Mouse (Mus musculus): ENCODE results near the gene Slc7a3. TPM values are rescaled to one million over a fixed set of nuclear protein-coding genes. Genes with fewer than 3 reads are reported as not detected.
"Not testable (repeated sequence)": the region's sequence is repeated elsewhere in the genome, so short reads cannot be mapped to it uniquely, and the experiment has no call there.

The Slc7a3 gene
- total and polyA plus RNA-seq, 2 experiments from 2014 or later, result 30.8 to 31.8 TPM

GRCm38 (mm10) chrX:101120546-101120945 is 34.7 kb upstream of the Slc7a3 start:
- no peak for ATAC-seq (ENCODE audit: low FRiP score)
- H3K36me3 ChIP-seq (ENCODE audit: insufficient read depth, low read length), result no peaks in the 10 kb centered on the region
- no peaks in the 10 kb centered on the region for H3K4me1 ChIP-seq (ENCODE audit: insufficient read depth, low read length)
- H3K4me3 ChIP-seq (ENCODE audit: low read depth, low read length), result no peak overlapping the region
- peak; percentile 28 for DNase-seq (ENCODE audit: low spot score)
- no peaks in the 10 kb centered on the region for H3K9me3 ChIP-seq (ENCODE audit: low read length)
- H3K4me2 ChIP-seq (ENCODE audit: low read depth, low read length, poor library complexity, severe bottlenecking), result no peak overlapping the region
- peak; percentile 72 for TF ChIP-seq CTCF (IDR thresholded peaks at IDR 0.05)
- no peak overlapping the region for H3K9ac ChIP-seq (replicated peaks; ENCODE audit: low read length, poor library complexity, severe bottlenecking)
- 46% methylated on average over 1 of the region's 1 CpGs for WGBS
- no peaks in the 10 kb centered on the region for H3K27me3 ChIP-seq (ENCODE audit: insufficient read depth, low read length)
- H3K27ac ChIP-seq (ENCODE audit: low read depth, low read length), result no peak overlapping the region

DNA sequence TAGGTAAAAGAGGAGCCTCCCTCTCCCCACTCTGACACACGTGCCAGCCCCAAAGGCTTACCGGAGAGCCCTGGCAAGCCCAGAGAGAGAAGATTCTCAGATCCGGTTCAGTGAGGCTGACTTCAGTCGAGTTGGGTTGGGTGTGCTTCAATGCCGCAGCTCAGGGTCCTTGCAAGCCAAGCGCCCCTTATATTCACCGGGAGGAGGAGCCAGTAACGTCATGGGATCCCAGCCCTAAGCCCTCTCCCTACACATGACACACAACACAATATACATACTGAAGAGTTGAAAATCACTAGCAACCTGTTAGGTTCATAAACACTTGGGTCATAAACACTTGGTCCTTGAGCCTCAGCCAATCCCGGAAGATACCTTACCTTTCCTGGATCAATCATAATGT is 609 bp downstream of the Slc7a3 start:
- not testable (repeated sequence) for H3K27me3 ChIP-seq (ENCODE audit: insufficient read depth, low read length); H3K9ac ChIP-seq (replicated peaks; ENCODE audit: low read length, poor library complexity, severe bottlenecking); DNase-seq (ENCODE audit: low spot score); H3K27ac ChIP-seq (ENCODE audit: low read depth, low read length); H3K4me1 ChIP-seq (ENCODE audit: insufficient read depth, low read length); H3K36me3 ChIP-seq (ENCODE audit: insufficient read depth, low read length); H3K9me3 ChIP-seq (ENCODE audit: low read length); ATAC-seq (ENCODE audit: low FRiP score)
- Histone ChIP-seq H3K4me3 (ENCODE audit: low read depth, low read length) (peak overlapping the region; percentile 34), H3K4me2 (ENCODE audit: low read depth, low read length, poor library complexity, severe bottlenecking) (peak overlapping the region; percentile 55)
- WGBS, result 25% methylated on average over 6 of the region's 9 CpGs

- H3K27ac ChIP-seq (ENCODE audit: low read depth, low read length), result no peak overlapping the region
- H3K9me3 ChIP-seq (ENCODE audit: low read length), result no peaks in the 10 kb centered on the region
- peak overlapping the region; percentile 55; the same call in 1 of the 2 replicates for H3K4me2 ChIP-seq (ENCODE audit: low read depth, low read length, poor library complexity, severe bottlenecking)
- no peak for TF ChIP-seq CTCF (IDR thresholded peaks at IDR 0.05)
- no peaks in the 10 kb centered on the region for H3K4me1 ChIP-seq (ENCODE audit: insufficient read depth, low read length)
- no peaks in the 10 kb centered on the region for H3K27me3 ChIP-seq (ENCODE audit: insufficient read depth, low read length)
- ATAC-seq (ENCODE audit: low FRiP score) (no peak), DNase-seq (ENCODE audit: low spot score) (no peak)
- H3K9ac ChIP-seq (replicated peaks; ENCODE audit: low read length, poor library complexity, severe bottlenecking), result no peak overlapping the region
- no peak overlapping the region for H3K4me3 ChIP-seq (ENCODE audit: low read depth, low read length)
- 74% methylated on average over 2 of the region's 2 CpGs for WGBS
- H3K36me3 ChIP-seq (ENCODE audit: insufficient read depth, low read length), result no peaks in the 10 kb centered on the region
These were observed 1.6 kb downstream of the Slc7a3 start for GRCm38 (mm10) chrX:101084192-101084591.

GRCm38 (mm10) chrX:101065245-101065644 is 20.6 kb downstream of the Slc7a3 start:
- no peak for ATAC-seq (ENCODE audit: low FRiP score)
- no peak for DNase-seq (ENCODE audit: low spot score)
- no peaks in the 10 kb centered on the region for H3K36me3 ChIP-seq (ENCODE audit: insufficient read depth, low read length)
- H3K4me1 ChIP-seq (ENCODE audit: insufficient read depth, low read length), result no peaks in the 10 kb centered on the region
- 69% methylated on average over 1 of the region's 1 CpGs for WGBS
- no peaks in the 10 kb centered on the region for H3K9me3 ChIP-seq (ENCODE audit: low read length)
- H3K9ac ChIP-seq (replicated peaks; ENCODE audit: low read length, poor library complexity, severe bottlenecking), result no peak overlapping the region
- TF ChIP-seq CTCF (IDR thresholded peaks at IDR 0.05), result no peak
- H3K27me3 ChIP-seq (ENCODE audit: insufficient read depth, low read length), result no peaks in the 10 kb centered on the region
- H3K4me3 ChIP-seq (ENCODE audit: low read depth, low read length), result no peak overlapping the region
- H3K4me2 ChIP-seq (ENCODE audit: low read depth, low read length, poor library complexity, severe bottlenecking), result no peak overlapping the region
- no peak overlapping the region for H3K27ac ChIP-seq (ENCODE audit: low read depth, low read length)

- WGBS, result 75% methylated on average over 2 of the region's 2 CpGs
- ATAC-seq (ENCODE audit: low FRiP score) (no peak), DNase-seq (ENCODE audit: low spot score) (peak; percentile 5)
- Histone ChIP-seq H3K27me3 (ENCODE audit: insufficient read depth, low read length) (no peaks in the 10 kb centered on the region), H3K27ac (ENCODE audit: low read depth, low read length) (no peak overlapping the region), H3K4me3 (ENCODE audit: low read depth, low read length) (no peak overlapping the region), H3K36me3 (ENCODE audit: insufficient read depth, low read length) (no peaks in the 10 kb centered on the region), H3K4me1 (ENCODE audit: insufficient read depth, low read length) (no peaks in the 10 kb centered on the region), H3K9me3 (ENCODE audit: low read length) (no peaks in the 10 kb centered on the region), H3K4me2 (ENCODE audit: low read depth, low read length, poor library complexity, severe bottlenecking) (no peak overlapping the region), H3K9ac (replicated peaks; ENCODE audit: low read length, poor library complexity, severe bottlenecking) (no peak overlapping the region)
- TF ChIP-seq CTCF (IDR thresholded peaks at IDR 0.05), result no peak
These were observed 22.3 kb downstream of the Slc7a3 start for GRCm38 (mm10) chrX:101063503-101063902.

- no peaks in the 10 kb centered on the region for H3K27me3 ChIP-seq (ENCODE audit: insufficient read depth, low read length)
- H3K9ac ChIP-seq (replicated peaks; ENCODE audit: low read length, poor library complexity, severe bottlenecking), result no peak within 1 kb of the TSS
- no peak for DNase-seq (ENCODE audit: low spot score)
- H3K4me1 ChIP-seq (ENCODE audit: insufficient read depth, low read length), result no peaks in the 10 kb centered on the region
- H3K36me3 ChIP-seq (ENCODE audit: insufficient read depth, low read length), result no peaks in the 10 kb centered on the region
- no peak for TF ChIP-seq CTCF (IDR thresholded peaks at IDR 0.05)
- no peak within 1 kb of the TSS for H3K4me3 ChIP-seq (ENCODE audit: low read depth, low read length)
- WGBS, result 93% methylated on average over 31 of the region's 31 CpGs
- H3K4me2 ChIP-seq (ENCODE audit: low read depth, low read length, poor library complexity, severe bottlenecking), result no peak within 1 kb of the TSS
- no peak within 1 kb of the TSS for H3K27ac ChIP-seq (ENCODE audit: low read depth, low read length)
- ATAC-seq (ENCODE audit: low FRiP score), result no peak
- no peaks in the 10 kb centered on the region for H3K9me3 ChIP-seq (ENCODE audit: low read length)
These were observed 26.3 kb downstream of the Slc7a3 start, which contains the start of gene Tex11 for GRCm38 (mm10) chrX:101059541-101059940. Gene Tex11 (minus strand): TSS chrX:101059667.

Other genes starting within 250 kb of the Slc7a3 start
- not detected in 2 replicates for gene Tex11, start 26.4 kb downstream of the Slc7a3 start, total RNA-seq (2014; rRNA removed)
- 0.10 and 0.12 TPM in 2 replicates for gene Tex11, start 26.4 kb downstream of the Slc7a3 start, polyA plus RNA-seq (2015; fragmentation: Nextera tagmentation; extraction: Ambion mirVana)
- 39.7 and 47.1 TPM in 2 replicates for gene Snx12, start 136.5 kb upstream of the Slc7a3 start, total RNA-seq (2014; rRNA removed)
- gene Snx12, start 136.5 kb upstream of the Slc7a3 start, polyA plus RNA-seq (2015; fragmentation: Nextera tagmentation; extraction: Ambion mirVana), result 33.4 and 35.7 TPM in 2 replicates
- gene Foxo4, start 168.5 kb upstream of the Slc7a3 start, total RNA-seq (2014; rRNA removed), result 9.8 and 13.8 TPM in 2 replicates
- 0.48 and 0.65 TPM in 2 replicates for gene Foxo4, start 168.5 kb upstream of the Slc7a3 start, polyA plus RNA-seq (2015; fragmentation: Nextera tagmentation; extraction: Ambion mirVana)
- gene Gm614, start 178.0 kb upstream of the Slc7a3 start, total RNA-seq (2014; rRNA removed), result not detected in 2 replicates
- gene Gm614, start 178.0 kb upstream of the Slc7a3 start, polyA plus RNA-seq (2015; fragmentation: Nextera tagmentation; extraction: Ambion mirVana), result not detected in 2 replicates
- 2.0 and 4.1 TPM in 2 replicates for gene Il2rg, start 182.2 kb upstream of the Slc7a3 start, total RNA-seq (2014; rRNA removed)
- 4.7 and 5.9 TPM in 2 replicates for gene Il2rg, start 182.2 kb upstream of the Slc7a3 start, polyA plus RNA-seq (2015; fragmentation: Nextera tagmentation; extraction: Ambion mirVana)
- gene Gm20489, start 183.0 kb upstream of the Slc7a3 start, total RNA-seq (2014; rRNA removed), result not detected in 2 replicates
- not detected in 2 replicates for gene Gm20489, start 183.0 kb upstream of the Slc7a3 start, polyA plus RNA-seq (2015; fragmentation: Nextera tagmentation; extraction: Ambion mirVana)
- 37.2 and 39.5 TPM in 2 replicates for gene Med12, start 188.0 kb upstream of the Slc7a3 start, total RNA-seq (2014; rRNA removed)
- gene Med12, start 188.0 kb upstream of the Slc7a3 start, polyA plus RNA-seq (2015; fragmentation: Nextera tagmentation; extraction: Ambion mirVana), result 16.1 and 18.2 TPM in 2 replicates
- gene Nlgn3, start 213.1 kb upstream of the Slc7a3 start, total RNA-seq (2014; rRNA removed), result 188 and 189 TPM in 2 replicates
- 82.3 and 84.6 TPM in 2 replicates for gene Nlgn3, start 213.1 kb upstream of the Slc7a3 start, polyA plus RNA-seq (2015; fragmentation: Nextera tagmentation; extraction: Ambion mirVana)